Mouse (Mus musculus) thymus, postnatal 0 days (tissue): ENCODE results near the gene Gm5269. TPM values are rescaled to one million over a fixed set of nuclear protein-coding genes. Genes with fewer than 3 reads are reported as not detected.

Source experiments
- DNase-seq: peaks from one replicate; pipeline ENCODE4 v3.0.0-alpha.2; 2015; ENCODE audit warnings: low spot score
- polyA plus RNA-seq: library from polyadenylated mRNA; unstranded; fragments of >200 nt; fragmentation: Nextera tagmentation; extraction: Ambion mirVana; gene quantifications from 2 replicates; pipeline ENCODE4 v1.2.1, GENCODE M21; 2015

The Gm5269 gene
- polyA plus RNA-seq, 1 experiment from 2014 or later, result not detected

GRCm38 (mm10) chr1:45881228-45881832 lies 8.7 kb downstream of the Gm5269 start:
- no peak for DNase-seq

GRCm38 (mm10) chr1:45877463-45877862 lies 12.6 kb downstream of the Gm5269 start:
- DNase-seq, result no peak

- DNase-seq, result no peak
These were observed 13.4 kb downstream of the Gm5269 start for GRCm38 (mm10) chr1:45876450-45877198.

GRCm38 (mm10) chr1:45875640-45876039 lies 14.4 kb downstream of the Gm5269 start:
- no peak for DNase-seq

GRCm38 (mm10) chr1:45873250-45873649 lies 16.8 kb downstream of the Gm5269 start:
- DNase-seq, result no peak

GRCm38 (mm10) chr1:45868479-45869137 lies 21.5 kb downstream of the Gm5269 start:
- no peak for DNase-seq

- DNase-seq, result no peak
These were observed 22.0 kb downstream of the Gm5269 start for GRCm38 (mm10) chr1:45868050-45868449.

GRCm38 (mm10) chr1:45866288-45867018 lies 23.6 kb downstream of the Gm5269 start:
- DNase-seq, result no peak

- DNase-seq, result no peak
These were observed 24.3 kb downstream of the Gm5269 start for GRCm38 (mm10) chr1:45865727-45866126.

GRCm38 (mm10) chr1:45865316-45865715 lies 24.8 kb downstream of the Gm5269 start:
- DNase-seq, result no peak

- DNase-seq, result no peak
These were observed 25.5 kb downstream of the Gm5269 start for GRCm38 (mm10) chr1:45864564-45865014.

GRCm38 (mm10) chr1:45863641-45864040 lies 26.4 kb downstream of the Gm5269 start:
- DNase-seq, result no peak

- DNase-seq, result no peak
These were observed 28.9 kb downstream of the Gm5269 start for GRCm38 (mm10) chr1:45861162-45861561.

GRCm38 (mm10) chr1:45860349-45860748 lies 29.7 kb downstream of the Gm5269 start:
- DNase-seq, result no peak

GRCm38 (mm10) chr1:45858038-45858437 lies 32.0 kb downstream of the Gm5269 start:
- no peak for DNase-seq

GRCm38 (mm10) chr1:45845466-45845865 lies 44.6 kb downstream of the Gm5269 start:
- DNase-seq, result no peak

Other genes starting within 250 kb of the Gm5269 start
- 65.2 and 68.7 TPM in 2 replicates for gene Wdr75, start 95.1 kb downstream of the Gm5269 start, polyA plus RNA-seq
- gene Slc40a1, start 36.2 kb upstream of the Gm5269 start, polyA plus RNA-seq, result 30.1 and 36.2 TPM in 2 replicates
- 0.22 and 0.26 TPM in 2 replicates for gene Dnah7b, start 176.0 kb upstream of the Gm5269 start, polyA plus RNA-seq